In genomic region chr13:96351264-96351663, GRCm38 (mm10) we compare ENCODE assay signal across 16 mouse cellular contexts. TPM values are rescaled to one million over a fixed set of nuclear protein-coding genes. Genes with fewer than 3 reads are reported as not detected.
DNase-seq lines count a peak whose midpoint lies in the region; ATAC-seq and TF ChIP-seq lines count a peak whose summit lies in the region.
"Had no signal": no experiment of that assay in that cellular context is flagged by ENCODE, and none has a peak within 500 bp of the region (broad histone marks: within the 10 kb centered on the region; RNA-seq: fewer than 3 reads in every experiment).

No protein-coding gene starts in this region.

- 0 out of 2 replicates have a peak overlapping the region, but pooled peaks have one; percentile 27 for H3K4me2 ChIP-seq in hindbrain, embryonic 14.5 days (replicated peaks)
- H3K4me2 ChIP-seq: embryonic facial prominence, embryonic 15.5 days; forebrain, embryonic 15.5 days had no signal

- 59% methylated on average over 12 of the region's 12 CpGs for WGBS in hindbrain, embryonic 14.5 days

- H3K4me3 ChIP-seq in layer of hippocampus, adult 2 months = peak overlapping the region; percentile 28
- no peak overlapping the region for H3K4me3 ChIP-seq in hindbrain, embryonic 14.5 days (replicated peaks; ENCODE audit: low read length)
- H3K4me3 ChIP-seq: embryonic facial prominence, embryonic 15.5 days; forebrain, embryonic 15.5 days; limb, embryonic 10.5 days; myocyte had no signal

- H3K27me3 ChIP-seq in hindbrain, embryonic 14.5 days (ENCODE audit: control insufficient read depth, insufficient read depth, low read length) = no peaks in the 10 kb centered on the region
- H3K27me3 ChIP-seq: embryonic facial prominence, embryonic 15.5 days; forebrain, embryonic 15.5 days had no signal

- TF ChIP-seq CTCF in layer of hippocampus, adult 2 months (conservative IDR thresholded peaks at IDR 0.05) = no peak

- H3K9ac ChIP-seq in hindbrain, embryonic 14.5 days = no peak overlapping the region
- H3K9ac ChIP-seq: embryonic facial prominence, embryonic 15.5 days; forebrain, embryonic 15.5 days; liver, embryonic 14.5 days had no signal

- H3K9me3 ChIP-seq in hindbrain, embryonic 14.5 days (ENCODE audit: control insufficient read depth, low read length) = no peaks in the 10 kb centered on the region
- H3K9me3 ChIP-seq: embryonic facial prominence, embryonic 15.5 days; forebrain, embryonic 15.5 days; limb, embryonic 10.5 days had no signal

- H3K36me3 ChIP-seq in hindbrain, embryonic 14.5 days (replicated peaks; ENCODE audit: control insufficient read depth, insufficient read depth) = no peaks in the 10 kb centered on the region
- H3K36me3 ChIP-seq: embryonic facial prominence, embryonic 15.5 days; forebrain, embryonic 15.5 days; limb, embryonic 10.5 days had no signal

- no peaks in the 10 kb centered on the region for H3K4me1 ChIP-seq in hindbrain, embryonic 14.5 days (replicated peaks; ENCODE audit: control insufficient read depth, insufficient read depth, low read length)
- H3K4me1 ChIP-seq: embryonic facial prominence, embryonic 15.5 days; limb, embryonic 10.5 days had no signal

- peak overlapping the region; percentile 59; the same call in 1 of the 2 replicates for H3K27ac ChIP-seq in layer of hippocampus, adult 2 months
- H3K27ac ChIP-seq in hindbrain, embryonic 14.5 days = peak overlapping the region; percentile 80
- H3K27ac ChIP-seq: embryonic facial prominence, embryonic 15.5 days; forebrain, embryonic 15.5 days; limb, embryonic 10.5 days; liver, embryonic 14.5 days; macrophage had no signal

- ATAC-seq in hindbrain, embryonic 14.5 days (ENCODE audit: low FRiP score) = no peak
- ATAC-seq: forebrain, embryonic 15.5 days had no signal

- DNase-seq in adrenal gland, postnatal 36 days = peak; percentile 10 to 11
- no peak for DNase-seq in adrenal gland, adult 8-10 months
- DNase-seq in layer of hippocampus, adult 2 months (ENCODE audit: low spot score in 2 of 2) = peak in 1 of 2 experiments; percentile 21
- no peak for DNase-seq in layer of hippocampus, postnatal 25 days (ENCODE audit: extremely low spot score in 1 of 2, low spot score in 1 of 2)
- DNase-seq in hindbrain, embryonic 14.5 days (ENCODE audit: low spot score) = no peak
- DNase-seq in retina, embryonic 14.5 days (ENCODE audit: low spot score) = peak; percentile 5
- DNase-seq in heart, postnatal 4 days = no peak
- DNase-seq in thymus, postnatal 0 days (ENCODE audit: low spot score) = no peak
- DNase-seq: heart, postnatal 10 days; kidney, adult 18-20 months had no signal

RNA-seq across cellular contexts. Expression of gene Poc5, which starts 36.8 kb away (rescaled TPM):
- total RNA-seq in adrenal gland, postnatal 36 days (2021) = 10 to 100 TPM; 14.3 to 19.0 TPM
- total RNA-seq in adrenal gland, adult 8-10 months (2022) = 10 to 100 TPM; 14.0 to 24.9 (median 17.4) TPM
- total RNA-seq in layer of hippocampus, adult 2 months (2021) = 10 to 100 TPM; 34.5 to 36.5 TPM
- 10 to 100 TPM; 28.0 to 33.0 TPM for total RNA-seq in layer of hippocampus, postnatal 25 days (2021)
- polyA plus RNA-seq in hindbrain, embryonic 14.5 days (2014; fragmentation: Nextera tagmentation; extraction: Ambion mirVana) = 23.1 and 25.0 TPM in 2 replicates
- total RNA-seq in heart, postnatal 4 days (2021) = 10 to 100 TPM; 16.4 to 17.6 TPM
- polyA plus RNA-seq in thymus, postnatal 0 days (2015; fragmentation: Nextera tagmentation; extraction: Ambion mirVana) = 15.8 and 23.3 TPM in 2 replicates

Comparison
In these comparisons a context has a peak if more than half of its experiments do, and no peak if none do; other contexts are left out.
1. DNase-seq: peak in adrenal gland, postnatal 36 days (2 of 2) and retina, embryonic 14.5 days (single experiment); none in adrenal gland, adult 8-10 months (single experiment), layer of hippocampus, postnatal 25 days (0 of 2), hindbrain, embryonic 14.5 days (single experiment), heart, postnatal 4 days (single experiment) and thymus, postnatal 0 days (single experiment).